Mouse (Mus musculus): ENCODE measurements around the gene Scyl3. TPM values are rescaled to one million over a fixed set of nuclear protein-coding genes. Genes with fewer than 3 reads are reported as not detected.
A peak's percentile ranks its signal among the peaks of the same experiment; 100 is the strongest.

Scyl3 gene
- polyA plus RNA-seq, 1 experiment from 2014 or later: 20.8 TPM

DNA sequence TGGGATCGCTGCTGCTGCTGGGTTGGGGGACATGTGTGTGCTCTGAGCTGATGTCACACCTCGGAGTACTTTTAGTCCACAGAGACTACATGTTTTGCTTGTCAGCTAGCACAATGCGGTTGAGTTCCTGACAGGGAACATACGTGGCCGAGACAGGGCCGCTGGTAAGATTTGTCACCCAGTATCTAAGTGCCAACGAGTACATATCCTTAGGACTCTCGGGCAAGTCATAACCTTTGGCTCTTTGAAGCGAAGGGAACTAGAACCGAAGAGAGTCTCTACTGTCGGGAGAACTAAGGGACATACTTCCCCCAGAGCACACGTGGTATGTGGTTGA is 1.5 kb downstream of the Scyl3 start:
- no peak; the same call in 1 of the 2 replicates for ATAC-seq (ENCODE audit: insufficient read depth, low FRiP score, low TSS enrichment)

DNA sequence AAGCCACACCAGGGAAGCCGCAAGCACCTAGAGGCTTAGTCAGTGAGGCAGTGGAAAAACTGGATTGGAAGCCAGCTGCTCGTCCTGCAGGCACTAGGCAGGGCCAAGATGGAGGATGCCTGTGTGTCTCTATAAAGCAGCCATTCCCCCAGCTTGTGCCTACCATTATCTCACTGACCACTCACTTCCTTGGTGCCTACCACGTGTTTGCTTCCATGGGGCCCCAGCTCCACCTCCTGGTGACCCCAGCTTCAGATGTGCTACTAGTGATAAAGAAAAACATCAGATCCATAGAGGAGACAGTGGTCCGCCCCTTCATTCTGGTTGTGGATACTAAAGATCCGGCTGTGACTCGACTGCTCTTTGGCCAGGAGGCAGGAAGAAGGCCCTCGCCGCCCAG is 2.9 kb downstream of the Scyl3 start:
- Histone ChIP-seq H3K4me2 (ENCODE audit: low read depth) (no peak overlapping the region), H3K9me3 (ENCODE audit: control insufficient read depth, low read length) (no peaks in the 10 kb centered on the region), H3K36me3 (ENCODE audit: control insufficient read depth, insufficient read depth, low read length) (no peaks in the 10 kb centered on the region), H3K27me3 (ENCODE audit: control insufficient read depth, insufficient read depth, low read length) (no peaks in the 10 kb centered on the region), H3K9ac (ENCODE audit: low read length) (no peak overlapping the region; the same call in 1 of the 2 replicates), H3K27ac (ENCODE audit: low read depth, low read length) (no peak overlapping the region), H3K4me1 (ENCODE audit: control insufficient read depth, insufficient read depth, low read length) (peaks cover 7% of the 10 kb centered on the region), H3K4me3 (ENCODE audit: low read depth, low read length) (no peak overlapping the region)
- no peak for ATAC-seq (ENCODE audit: insufficient read depth, low FRiP score, low TSS enrichment)
- DNase-seq (ENCODE audit: low spot score): no peak
- WGBS: 82% methylated on average over 8 of the region's 8 CpGs

More for the DNA sequence above, 1.5 kb downstream of the Scyl3 start:
- H3K27ac ChIP-seq (ENCODE audit: low read depth, low read length): no peak overlapping the region
- H3K4me2 ChIP-seq (ENCODE audit: low read depth): peak overlapping the region; percentile 79
- no peaks in the 10 kb centered on the region for H3K36me3 ChIP-seq (ENCODE audit: control insufficient read depth, insufficient read depth, low read length)
- peaks cover 7% of the 10 kb centered on the region for H3K4me1 ChIP-seq (ENCODE audit: control insufficient read depth, insufficient read depth, low read length)
- DNase-seq (ENCODE audit: low spot score): no peak
- no peaks in the 10 kb centered on the region for H3K27me3 ChIP-seq (ENCODE audit: control insufficient read depth, insufficient read depth, low read length)
- peak overlapping the region; percentile 93 for H3K9ac ChIP-seq (ENCODE audit: low read length)
- H3K4me3 ChIP-seq (ENCODE audit: low read depth, low read length): peak overlapping the region; percentile 97
- WGBS: 9% methylated on average over 12 of the region's 12 CpGs
- H3K9me3 ChIP-seq (ENCODE audit: control insufficient read depth, low read length): no peaks in the 10 kb centered on the region

DNA sequence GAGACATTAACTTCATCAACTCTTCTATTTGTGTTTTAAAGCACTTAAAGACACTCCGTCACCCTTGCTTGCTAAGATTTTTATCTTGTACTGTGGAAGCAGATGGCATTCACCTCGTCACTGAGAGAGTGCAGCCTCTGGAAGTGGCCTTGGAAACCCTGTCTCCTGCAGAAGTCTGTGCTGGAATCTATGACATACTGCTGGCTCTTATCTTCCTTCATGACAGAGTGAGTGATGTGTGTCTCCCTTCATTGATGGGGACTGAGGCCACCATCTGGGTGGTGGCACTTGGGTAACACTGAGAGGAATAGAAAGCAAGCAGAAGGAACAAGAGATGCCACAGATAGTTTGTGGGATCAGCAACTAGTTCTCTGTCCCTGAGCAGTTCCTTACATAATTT is 5.7 kb downstream of the Scyl3 start:
- no peak overlapping the region for H3K9ac ChIP-seq (ENCODE audit: low read length)
- no peaks in the 10 kb centered on the region for H3K27me3 ChIP-seq (ENCODE audit: control insufficient read depth, insufficient read depth, low read length)
- no peaks in the 10 kb centered on the region; the same call in 1 of the 2 replicates for H3K36me3 ChIP-seq (ENCODE audit: control insufficient read depth, insufficient read depth, low read length)
- H3K4me1 ChIP-seq (ENCODE audit: control insufficient read depth, insufficient read depth, low read length): peaks cover 7% of the 10 kb centered on the region
- WGBS: 85% methylated on average over 2 of the region's 2 CpGs
- no peak overlapping the region for H3K4me3 ChIP-seq (ENCODE audit: low read depth, low read length)
- ATAC-seq (ENCODE audit: insufficient read depth, low FRiP score, low TSS enrichment) (no peak), DNase-seq (ENCODE audit: low spot score) (no peak)
- H3K9me3 ChIP-seq (ENCODE audit: control insufficient read depth, low read length): no peaks in the 10 kb centered on the region
- H3K27ac ChIP-seq (ENCODE audit: low read depth, low read length): no peak overlapping the region
- no peak overlapping the region for H3K4me2 ChIP-seq (ENCODE audit: low read depth)

DNA sequence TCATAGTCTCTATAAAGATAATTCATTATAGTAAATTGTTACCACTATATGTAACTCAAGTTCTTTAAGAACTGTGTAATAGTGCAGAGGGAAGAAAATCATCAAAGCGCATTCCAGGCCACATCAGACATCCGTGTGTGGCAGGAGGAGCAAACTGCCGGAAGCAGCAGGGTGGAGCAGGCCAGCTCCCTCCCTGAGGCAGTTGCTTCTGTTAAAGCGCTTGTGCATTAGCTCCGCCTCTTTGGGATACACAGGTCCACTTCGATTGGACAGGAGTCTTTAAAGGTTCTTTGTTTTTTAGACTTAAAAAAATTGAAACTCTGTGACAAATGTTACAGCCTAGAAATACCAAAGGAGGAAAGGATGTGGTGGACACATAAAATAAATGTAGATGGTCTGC is 13.2 kb downstream of the Scyl3 start:
- Histone ChIP-seq H3K9ac (ENCODE audit: low read length) (no peak overlapping the region), H3K4me1 (ENCODE audit: control insufficient read depth, insufficient read depth, low read length) (no peaks in the 10 kb centered on the region), H3K27me3 (ENCODE audit: control insufficient read depth, insufficient read depth, low read length) (no peaks in the 10 kb centered on the region), H3K27ac (ENCODE audit: low read depth, low read length) (no peak overlapping the region), H3K36me3 (ENCODE audit: control insufficient read depth, insufficient read depth, low read length) (peaks cover 12% of the 10 kb centered on the region), H3K9me3 (ENCODE audit: control insufficient read depth, low read length) (no peaks in the 10 kb centered on the region), H3K4me2 (ENCODE audit: low read depth) (no peak overlapping the region), H3K4me3 (ENCODE audit: low read depth, low read length) (no peak overlapping the region)
- WGBS: 76% methylated on average over 6 of the region's 6 CpGs
- no peak for DNase-seq (ENCODE audit: low spot score)
- ATAC-seq (ENCODE audit: insufficient read depth, low FRiP score, low TSS enrichment): no peak

DNA sequence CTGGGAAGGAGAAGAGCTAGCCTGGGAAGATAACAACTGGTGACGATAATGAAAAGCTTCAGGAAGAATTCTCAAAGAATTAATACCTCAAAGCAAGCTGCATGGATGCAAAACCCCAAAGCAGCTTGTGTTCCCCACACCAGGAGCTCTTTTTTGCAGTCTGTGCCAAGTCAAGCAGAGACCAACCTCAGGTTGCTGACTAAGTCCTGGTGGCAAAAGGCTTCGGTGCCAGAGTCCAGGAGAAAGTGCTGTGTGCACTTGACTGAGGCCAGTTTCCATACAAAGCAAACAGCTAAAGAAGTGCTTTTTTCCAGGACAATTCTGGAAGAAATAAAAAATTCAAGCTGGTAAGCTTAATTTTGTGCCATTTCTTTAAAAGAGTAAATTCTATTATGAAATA is 24.5 kb downstream of the Scyl3 start:
- no peaks in the 10 kb centered on the region for H3K4me1 ChIP-seq (ENCODE audit: control insufficient read depth, insufficient read depth, low read length)
- H3K9ac ChIP-seq (ENCODE audit: low read length): no peak overlapping the region
- no peak overlapping the region for H3K27ac ChIP-seq (ENCODE audit: low read depth, low read length)
- DNase-seq (ENCODE audit: low spot score) (no peak), ATAC-seq (ENCODE audit: insufficient read depth, low FRiP score, low TSS enrichment) (no peak)
- 93% methylated on average over 2 of the region's 2 CpGs for WGBS
- H3K4me3 ChIP-seq (ENCODE audit: low read depth, low read length): no peak overlapping the region
- H3K4me2 ChIP-seq (ENCODE audit: low read depth): no peak overlapping the region
- no peaks in the 10 kb centered on the region for H3K27me3 ChIP-seq (ENCODE audit: control insufficient read depth, insufficient read depth, low read length)
- H3K36me3 ChIP-seq (ENCODE audit: control insufficient read depth, insufficient read depth, low read length): peaks cover 9% of the 10 kb centered on the region
- no peaks in the 10 kb centered on the region for H3K9me3 ChIP-seq (ENCODE audit: control insufficient read depth, low read length)

DNA sequence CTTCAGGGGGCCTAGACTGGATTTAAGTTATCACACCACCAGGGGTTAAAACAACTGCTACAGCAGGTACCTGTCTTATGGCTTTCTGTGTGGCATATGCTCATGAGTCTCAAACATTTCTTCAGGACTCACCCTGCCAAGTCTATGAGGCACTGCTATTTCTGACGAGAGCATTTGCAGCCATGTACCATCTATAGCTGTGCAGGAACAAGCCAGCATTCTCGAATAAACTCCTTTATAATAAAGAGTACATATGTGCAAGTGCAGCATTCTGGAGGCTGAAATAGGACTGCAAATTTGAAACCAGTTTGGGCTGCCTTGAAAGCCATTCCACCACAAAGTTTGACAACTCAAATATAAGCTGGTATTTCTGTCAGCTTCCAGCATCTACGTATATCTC is 29.1 kb downstream of the Scyl3 start:
- 88% methylated on average over 3 of the region's 3 CpGs for WGBS
- no peak overlapping the region for H3K4me2 ChIP-seq (ENCODE audit: low read depth)
- H3K27me3 ChIP-seq (ENCODE audit: control insufficient read depth, insufficient read depth, low read length): no peaks in the 10 kb centered on the region
- ATAC-seq (ENCODE audit: insufficient read depth, low FRiP score, low TSS enrichment) (no peak), DNase-seq (ENCODE audit: low spot score) (no peak)
- no peak overlapping the region for H3K27ac ChIP-seq (ENCODE audit: low read depth, low read length)
- no peaks in the 10 kb centered on the region for H3K9me3 ChIP-seq (ENCODE audit: control insufficient read depth, low read length)
- H3K9ac ChIP-seq (ENCODE audit: low read length): no peak overlapping the region
- H3K4me3 ChIP-seq (ENCODE audit: low read depth, low read length): no peak overlapping the region
- H3K4me1 ChIP-seq (ENCODE audit: control insufficient read depth, insufficient read depth, low read length): no peaks in the 10 kb centered on the region
- H3K36me3 ChIP-seq (ENCODE audit: control insufficient read depth, insufficient read depth, low read length): peaks cover 4% of the 10 kb centered on the region; the same call in 1 of the 2 replicates

DNA sequence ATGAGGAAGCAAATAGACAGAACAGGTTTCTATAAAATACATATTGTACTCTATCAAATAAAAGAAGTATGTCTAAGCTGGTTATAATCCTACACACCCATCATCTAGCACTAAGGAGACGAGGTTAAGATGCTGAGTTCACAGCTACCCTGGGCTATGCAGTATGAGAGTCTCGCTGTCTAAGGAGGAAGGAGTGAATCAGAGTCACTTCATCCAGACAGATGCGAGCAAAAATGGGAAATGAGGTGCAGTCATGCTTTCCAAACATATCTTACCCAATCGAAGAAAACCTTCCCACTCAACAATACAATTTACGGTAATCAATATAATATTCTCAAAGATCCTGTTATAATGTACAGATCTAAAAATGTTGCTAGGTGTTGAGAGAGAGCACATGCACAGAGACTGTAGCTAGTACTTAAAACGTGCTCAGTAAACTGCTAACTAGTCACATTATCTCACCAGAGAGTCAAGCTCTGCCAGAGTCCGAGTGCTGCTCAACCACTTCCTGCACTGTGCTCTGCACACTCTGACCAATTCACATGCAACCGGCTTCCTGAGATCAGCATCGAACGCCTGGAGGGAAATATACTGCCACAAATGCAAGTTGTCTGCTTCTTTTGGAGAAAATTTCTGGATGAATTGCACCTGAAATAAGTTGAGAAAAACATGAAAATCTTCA is 35.2 kb downstream of the Scyl3 start:
- DNase-seq (ENCODE audit: low spot score) (no peak), ATAC-seq (ENCODE audit: insufficient read depth, low FRiP score, low TSS enrichment) (no peak)
- 0 out of 2 replicates have a peak, but pooled peaks cover 2% of the 10 kb centered on the region for H3K36me3 ChIP-seq (ENCODE audit: control insufficient read depth, insufficient read depth, low read length)
- H3K27me3 ChIP-seq (ENCODE audit: control insufficient read depth, insufficient read depth, low read length): no peaks in the 10 kb centered on the region
- no peaks in the 10 kb centered on the region for H3K9me3 ChIP-seq (ENCODE audit: control insufficient read depth, low read length)
- H3K9ac ChIP-seq (ENCODE audit: low read length): no peak overlapping the region
- H3K27ac ChIP-seq (ENCODE audit: low read depth, low read length): no peak overlapping the region
- H3K4me2 ChIP-seq (ENCODE audit: low read depth): no peak overlapping the region
- H3K4me1 ChIP-seq (ENCODE audit: control insufficient read depth, insufficient read depth, low read length): no peaks in the 10 kb centered on the region
- no peak overlapping the region for H3K4me3 ChIP-seq (ENCODE audit: low read depth, low read length)
- WGBS: 92% methylated on average over 10 of the region's 10 CpGs

DNA sequence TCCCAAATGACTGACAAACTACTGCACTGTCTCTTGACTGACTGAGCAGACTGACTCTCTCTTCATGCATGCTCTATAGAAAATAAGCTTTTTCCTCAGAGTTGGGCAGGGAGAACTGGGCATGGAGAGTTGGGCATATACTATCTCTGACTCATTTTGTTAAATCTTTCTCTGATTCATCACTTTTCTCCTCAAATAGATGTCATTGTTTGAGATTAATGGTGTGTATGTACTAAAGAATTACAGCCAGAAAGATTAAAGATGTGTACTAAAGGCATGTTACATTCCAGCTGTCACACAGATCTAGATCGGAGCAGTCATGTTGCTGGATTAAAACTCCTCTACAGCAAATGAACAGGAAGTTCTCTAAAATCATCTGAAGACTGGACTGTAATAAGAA is 45.6 kb downstream of the Scyl3 start:
- Histone ChIP-seq H3K9me3 (ENCODE audit: control insufficient read depth, low read length) (no peaks in the 10 kb centered on the region), H3K36me3 (ENCODE audit: control insufficient read depth, insufficient read depth, low read length) (no peaks in the 10 kb centered on the region), H3K27me3 (ENCODE audit: control insufficient read depth, insufficient read depth, low read length) (no peaks in the 10 kb centered on the region), H3K9ac (ENCODE audit: low read length) (no peak overlapping the region), H3K4me2 (ENCODE audit: low read depth) (no peak overlapping the region), H3K4me3 (ENCODE audit: low read depth, low read length) (no peak overlapping the region), H3K27ac (ENCODE audit: low read depth, low read length) (no peak overlapping the region), H3K4me1 (ENCODE audit: control insufficient read depth, insufficient read depth, low read length) (no peaks in the 10 kb centered on the region)
- ATAC-seq (ENCODE audit: insufficient read depth, low FRiP score, low TSS enrichment): no peak
- WGBS: 98% methylated on average over 1 of the region's 1 CpGs
- no peak for DNase-seq (ENCODE audit: low spot score)

DNA sequence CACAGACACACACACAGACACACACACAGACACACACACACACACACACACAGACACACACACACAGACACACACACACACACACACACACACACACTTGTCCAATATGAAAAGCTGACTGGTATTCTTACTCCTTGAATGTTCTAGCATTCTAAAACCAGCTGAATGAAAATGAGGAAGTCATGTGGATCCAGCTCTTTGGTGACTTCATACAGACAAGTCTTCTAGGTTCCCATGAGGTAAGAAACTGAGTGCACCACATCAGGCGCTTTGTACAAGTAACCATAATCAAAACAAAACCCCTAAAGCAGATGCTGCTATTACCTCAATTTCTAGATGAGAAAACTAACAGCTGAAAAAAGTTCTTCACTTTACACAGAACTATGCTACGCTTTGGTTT is 46.2 kb downstream of the Scyl3 start:
- ATAC-seq (ENCODE audit: insufficient read depth, low FRiP score, low TSS enrichment): no peak
- WGBS: 95% methylated on average over 2 of the region's 2 CpGs
- DNase-seq (ENCODE audit: low spot score): no peak
- Histone ChIP-seq H3K4me1 (ENCODE audit: control insufficient read depth, insufficient read depth, low read length) (no peaks in the 10 kb centered on the region), H3K36me3 (ENCODE audit: control insufficient read depth, insufficient read depth, low read length) (no peaks in the 10 kb centered on the region), H3K9me3 (ENCODE audit: control insufficient read depth, low read length) (no peaks in the 10 kb centered on the region), H3K4me3 (ENCODE audit: low read depth, low read length) (no peak overlapping the region), H3K9ac (ENCODE audit: low read length) (no peak overlapping the region), H3K27ac (ENCODE audit: low read depth, low read length) (no peak overlapping the region), H3K27me3 (ENCODE audit: control insufficient read depth, insufficient read depth, low read length) (no peaks in the 10 kb centered on the region), H3K4me2 (ENCODE audit: low read depth) (no peak overlapping the region)

Measured in neural tube, embryonic 11.5 days (tissue).